Mouse (Mus musculus) thymus, adult 2 months (tissue): ENCODE results near the gene Dock1.

Source experiments
- CTCF ChIP-seq: fragments of 200-500 bp; IDR thresholded peaks from 2 replicates; pipeline ENCODE4 v1.5.1; 2012; ENCODE audit warnings: mild to moderate bottlenecking, control low read depth, low read length, moderate library complexity, borderline replicate concordance; ENCODE audit not compliant: control insufficient read depth, poor library complexity, insufficient read depth; ENCODE audit errors: extremely low read depth
- POLR2A ChIP-seq: fragments of 200-500 bp; IDR thresholded peaks from 2 replicates; pipeline ENCODE4 v1.6.1; 2012; ENCODE audit warnings: mild to moderate bottlenecking, low read length, control low read depth, moderate library complexity; ENCODE audit not compliant: control insufficient read depth, poor library complexity, insufficient read depth; ENCODE audit errors: extremely low read depth

DNA sequence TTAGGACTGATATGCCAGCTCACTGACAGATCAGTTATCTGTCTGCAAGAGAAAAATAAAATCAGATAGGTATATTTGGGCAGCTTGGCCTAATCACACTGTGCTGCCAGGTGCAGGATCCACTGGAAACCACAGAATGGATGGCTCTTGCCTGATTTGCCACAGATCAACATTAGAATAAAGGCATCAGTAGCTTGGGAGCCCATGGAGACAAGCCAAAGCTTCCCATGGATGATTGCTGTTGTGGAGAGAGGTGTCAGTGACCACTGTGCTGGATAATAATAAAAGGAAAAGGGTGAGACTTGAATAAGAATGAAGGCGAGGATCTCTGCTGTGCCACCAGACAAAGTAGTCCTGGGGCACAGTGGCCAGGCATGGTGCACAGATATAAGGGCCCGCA is 540.4 kb downstream of the Dock1 start:
- TF ChIP-seq CTCF (no peak), POLR2A (no peak)
